Comparison of ENCODE assay signal across 11 mouse cellular contexts in genomic region chr19:29596985-29597384, GRCm38 (mm10). TPM values are rescaled to one million over a fixed set of nuclear protein-coding genes. Genes with fewer than 3 reads are reported as not detected.
DNase-seq lines count a peak whose midpoint lies in the region; TF ChIP-seq lines count a peak whose summit lies in the region.
"Had no signal": no experiment of that assay in that cellular context is flagged by ENCODE, and none has a peak within 500 bp of the region (broad histone marks: within the 10 kb centered on the region; RNA-seq: fewer than 3 reads in every experiment).

No protein-coding gene starts in this region.

- H3K27me3 ChIP-seq in cerebellum, adult 2 months (ENCODE audit: control insufficient read depth, insufficient read depth, low read length), result no peaks in the 10 kb centered on the region
- H3K27me3 ChIP-seq: embryonic facial prominence, embryonic 13.5 days had no signal

- TF ChIP-seq CTCF in cerebellum, adult 2 months (IDR thresholded peaks at IDR 0.05; ENCODE audit: borderline replicate concordance, insufficient read depth, low read depth, low read length), result 0 out of 2 replicates have a peak, but pooled peaks have one; percentile 2

- no peak overlapping the region for H3K27ac ChIP-seq in cerebellum, adult 2 months (ENCODE audit: insufficient read depth, low read length)
- H3K27ac ChIP-seq: embryonic facial prominence, embryonic 13.5 days had no signal

- no peak for TF ChIP-seq POLR2A in cerebellum, adult 2 months (IDR thresholded peaks at IDR 0.05; ENCODE audit: borderline replicate concordance, insufficient read depth, low read length)

- no peaks in the 10 kb centered on the region for H3K4me1 ChIP-seq in cerebellum, adult 2 months (ENCODE audit: control insufficient read depth, insufficient read depth, low read length)
- H3K4me1 ChIP-seq: embryonic facial prominence, embryonic 13.5 days had no signal

- no peak for DNase-seq in cerebellum, adult 2 months
- no peak for DNase-seq in cerebellum, adult 9-11 months
- peak; percentile 28 for DNase-seq in 3T3-L1 (ENCODE audit: low read depth, low spot score)
- peak; percentile 24 for DNase-seq in T-cell, adult 2 months (ENCODE audit: low spot score)
- DNase-seq in lung, postnatal 10 days, result peak; percentile 12
- no peak for DNase-seq in yolk sac, embryonic 10.5 days (ENCODE audit: low spot score)
- no peak for DNase-seq in embryo, embryonic 10 days (ENCODE audit: low spot score)
- DNase-seq in cerebellum, postnatal 4 days (ENCODE audit: low spot score in 2 of 2), result no peak
- DNase-seq: heart, adult 18-20 months; kidney, postnatal 10 days had no signal

- no peak overlapping the region for H3K4me3 ChIP-seq in cerebellum, adult 2 months (replicated peaks; ENCODE audit: insufficient read depth, low read depth, low read length)
- H3K4me3 ChIP-seq: embryonic facial prominence, embryonic 13.5 days had no signal

- WGBS in cerebellum, adult 2 months, result 100% methylated on average over 2 of the region's 2 CpGs

RNA-seq across cellular contexts. Expression of gene Ermp1, which starts 51.2 kb away (rescaled TPM):
- 44.9 and 45.6 TPM in 2 replicates for polyA plus RNA-seq in cerebellum, adult 2 months (2012; rRNA removed)

Comparison
In these comparisons a context has a peak if more than half of its experiments do, and no peak if none do; other contexts are left out.
1. DNase-seq: peak in 3T3-L1 (single experiment), T-cell, adult 2 months (single experiment) and lung, postnatal 10 days (single experiment); none in cerebellum, adult 2 months (0 of 2), cerebellum, adult 9-11 months (single experiment), yolk sac, embryonic 10.5 days (single experiment), embryo, embryonic 10 days (single experiment) and cerebellum, postnatal 4 days (0 of 2).